Mouse (Mus musculus) cerebellum, adult 2 months (tissue): ENCODE results near the gene Epsti1.

Source experiments
- CTCF ChIP-seq: fragments of 200-500 bp; IDR thresholded peaks from 2 replicates; pipeline ENCODE4 v1.5.1; 2011; ENCODE audit warnings: low read depth, mild to moderate bottlenecking, control low read depth, low read length, moderate library complexity, borderline replicate concordance; ENCODE audit not compliant: insufficient read depth
- POLR2A ChIP-seq: fragments of 200-500 bp; IDR thresholded peaks from 2 replicates; pipeline ENCODE4 v1.6.1; 2011; ENCODE audit warnings: low read length, control low read depth, borderline replicate concordance; ENCODE audit not compliant: insufficient read depth

DNA sequence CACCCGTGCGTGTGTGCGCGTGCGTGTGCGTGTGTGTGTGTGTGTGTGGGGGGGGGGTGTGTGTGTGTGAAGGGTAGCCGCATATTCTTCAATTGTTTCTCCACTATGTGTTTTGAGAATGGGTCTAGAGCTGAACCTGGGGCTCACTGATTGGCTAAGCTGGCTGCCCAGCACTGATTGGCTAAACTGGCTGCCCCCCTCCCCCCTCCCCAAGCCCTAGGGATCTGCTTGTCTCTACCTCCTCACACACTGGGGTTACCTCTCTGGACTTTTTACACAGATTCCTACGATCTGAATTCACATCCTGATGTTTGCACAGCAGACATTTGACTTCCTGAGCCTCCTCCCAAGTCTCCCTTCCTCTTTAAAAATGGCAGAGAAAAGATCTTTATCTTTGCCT, 17.6 kb downstream of the Epsti1 start:
- no peak for TF ChIP-seq CTCF
- TF ChIP-seq POLR2A, result no peak
